Mouse (Mus musculus): ENCODE data around the gene Slc10a7. TPM values are rescaled to one million over a fixed set of nuclear protein-coding genes. Genes with fewer than 3 reads are reported as not detected.
"Not testable (repeated sequence)": the region's sequence is repeated elsewhere in the genome, so short reads cannot be mapped to it uniquely, and the experiment has no call there.

Gene Slc10a7
- polyA plus RNA-seq (2021) = 14.2 TPM

DNA sequence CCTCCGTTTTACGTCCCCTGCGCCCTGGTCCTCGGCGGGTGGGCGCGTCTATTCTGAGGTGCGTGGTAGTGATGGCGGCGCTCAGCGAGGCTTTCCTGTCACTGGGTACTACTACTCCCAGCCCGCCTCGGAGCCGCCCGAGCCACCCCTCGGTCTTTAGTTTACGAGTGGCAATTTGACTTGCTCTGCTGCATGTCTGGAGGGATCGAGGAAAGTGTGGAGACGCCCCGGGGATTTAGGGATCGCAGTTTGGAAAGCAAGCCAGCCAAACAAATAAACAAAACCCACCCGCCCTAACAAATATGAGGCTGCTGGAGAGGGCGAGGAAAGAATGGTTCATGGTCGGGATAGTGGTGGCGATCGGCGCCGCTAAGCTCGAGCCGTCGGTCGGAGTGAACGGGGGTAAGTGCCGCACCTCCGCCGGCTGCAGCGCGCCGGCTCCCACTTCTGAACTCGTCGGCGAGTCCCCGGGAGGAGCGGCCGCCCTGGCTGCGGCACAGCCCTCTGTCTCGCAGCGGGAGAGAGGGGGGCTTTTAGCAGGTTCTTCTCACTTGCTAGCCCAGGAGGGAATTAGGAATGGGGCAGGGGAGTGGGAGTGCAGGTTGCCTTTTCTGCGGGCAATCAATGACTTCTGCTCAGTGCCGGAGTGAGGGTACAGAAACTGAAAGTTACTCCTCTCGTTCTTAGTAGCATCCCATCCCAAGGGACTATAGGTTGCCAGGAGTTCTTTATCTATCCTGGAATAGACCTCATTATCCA, at the start of gene Slc10a7:
Gene Slc10a7, plus strand, starts transcription at position 74 of the 759 bp plus-strand sequence.
- CTCF ChIA-PET = no interaction called here
- ATAC-seq (peak; percentile 95), DNase-seq (ENCODE audit: low read depth, low spot score) (no peak)
- POLR2A ChIA-PET = interaction anchor here (0.6 to 1.0 kb wide), 2 partner anchors 64 to 879 kb away, joined by 3 read pairs; no protein-coding TSS in a partner anchor
- no peaks in the 10 kb centered on the region for H3K27me3 ChIP-seq
- no peak for TF ChIP-seq CTCF (IDR thresholded peaks at IDR 0.05)
- in situ Hi-C loops (cut with MboI; ENCODE audit: low pct_unique_long_range_greater_than_20kb) = no loop called here

- peak; percentile 2 for DNase-seq (ENCODE audit: low read depth, low spot score)
- CTCF ChIA-PET = no interaction called here
- POLR2A ChIA-PET = no interaction called here
- TF ChIP-seq CTCF (IDR thresholded peaks at IDR 0.05) = no peak
- peaks cover 12% of the 10 kb centered on the region for H3K27me3 ChIP-seq
- in situ Hi-C loops (cut with MboI; ENCODE audit: low pct_unique_long_range_greater_than_20kb) = no loop called here
- ATAC-seq = no peak
These were observed 45.2 kb upstream of the Slc10a7 start for GRCm38 (mm10) chr8:78463941-78464340.

DNA sequence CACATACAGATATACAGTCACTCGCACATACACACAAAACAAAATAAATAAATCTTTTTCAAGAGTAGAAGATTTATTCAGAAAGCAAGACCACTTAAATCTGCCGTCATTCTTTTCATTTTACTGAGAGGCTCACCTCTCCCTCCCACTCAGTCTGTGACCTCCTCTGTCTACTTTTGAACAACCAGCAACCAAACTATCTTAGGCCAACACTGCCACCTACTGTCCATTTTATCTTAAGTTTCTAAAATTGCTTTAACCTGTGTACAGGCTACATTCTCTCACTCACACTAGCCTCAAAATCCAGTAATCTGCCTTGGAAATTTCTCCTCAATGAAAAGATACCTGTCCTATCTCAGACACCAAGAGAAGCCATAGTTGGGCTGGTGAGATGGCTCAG, 41.3 kb upstream of the Slc10a7 start:
- ChIA-PET POLR2A (no interaction called here), CTCF (no interaction called here)
- H3K27me3 ChIP-seq = peaks cover 8% of the 10 kb centered on the region
- ATAC-seq (no peak), DNase-seq (ENCODE audit: low read depth, low spot score) (no peak)
- peak; percentile 34 for TF ChIP-seq CTCF (IDR thresholded peaks at IDR 0.05)
- in situ Hi-C loops (cut with MboI; ENCODE audit: low pct_unique_long_range_greater_than_20kb) = no loop called here

GRCm38 (mm10) chr8:78477051-78477829, 31.9 kb upstream of the Slc10a7 start:
- ATAC-seq (no peak), DNase-seq (ENCODE audit: low read depth, low spot score) (no peak)
- POLR2A ChIA-PET = interaction anchor here (1.1 kb wide), 1 partner anchor 11 kb away, joined by 3 read pairs; no protein-coding TSS in a partner anchor
- CTCF ChIA-PET = interaction anchor here (0.9 kb wide), 1 partner anchor 415 kb away, joined by 3 read pairs; no protein-coding TSS in a partner anchor
- in situ Hi-C loops (cut with MboI; ENCODE audit: low pct_unique_long_range_greater_than_20kb) = no loop called here
- peak; percentile 43 for TF ChIP-seq CTCF (IDR thresholded peaks at IDR 0.05)
- peaks cover 33% of the 10 kb centered on the region for H3K27me3 ChIP-seq

GRCm38 (mm10) chr8:78489733-78490132, 19.4 kb upstream of the Slc10a7 start:
- ATAC-seq (no peak), DNase-seq (ENCODE audit: low read depth, low spot score) (no peak)
- ChIA-PET CTCF (interaction anchor here (2.0 kb wide), 1 partner anchor 10 kb away, joined by 8 read pairs; no protein-coding TSS in a partner anchor), POLR2A (no interaction called here)
- in situ Hi-C loops (cut with MboI; ENCODE audit: low pct_unique_long_range_greater_than_20kb) = no loop called here
- peaks cover 28% of the 10 kb centered on the region for H3K27me3 ChIP-seq
- no peak for TF ChIP-seq CTCF (IDR thresholded peaks at IDR 0.05)

DNA sequence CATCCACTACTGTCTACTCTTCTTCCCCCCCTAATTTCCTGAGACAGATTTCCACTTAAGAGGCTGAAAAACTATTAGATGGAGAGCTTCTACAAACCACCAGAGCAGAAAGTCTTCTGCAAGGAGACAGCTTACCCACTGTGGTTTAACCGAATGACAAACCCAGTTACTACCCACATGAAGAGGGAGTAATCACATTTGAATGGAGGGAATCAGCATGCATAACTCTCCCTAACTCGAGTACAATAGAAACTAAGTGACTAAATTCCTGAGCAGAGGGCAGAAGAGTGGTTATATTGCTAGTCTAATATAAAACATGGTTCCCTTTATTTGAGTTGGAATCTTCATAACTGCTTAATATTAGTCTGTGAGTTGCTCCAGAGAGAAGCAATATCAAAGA, 16.1 kb upstream of the Slc10a7 start:
- no peak for TF ChIP-seq CTCF (IDR thresholded peaks at IDR 0.05)
- ChIA-PET CTCF (interaction anchor here (1.3 kb wide), 1 partner anchor 15 kb away, joined by 3 read pairs; no protein-coding TSS in a partner anchor), POLR2A (no interaction called here)
- H3K27me3 ChIP-seq = peaks cover 28% of the 10 kb centered on the region
- in situ Hi-C loops (cut with MboI; ENCODE audit: low pct_unique_long_range_greater_than_20kb) = no loop called here
- no peak for DNase-seq (ENCODE audit: low read depth, low spot score)
- no peak for ATAC-seq

DNA sequence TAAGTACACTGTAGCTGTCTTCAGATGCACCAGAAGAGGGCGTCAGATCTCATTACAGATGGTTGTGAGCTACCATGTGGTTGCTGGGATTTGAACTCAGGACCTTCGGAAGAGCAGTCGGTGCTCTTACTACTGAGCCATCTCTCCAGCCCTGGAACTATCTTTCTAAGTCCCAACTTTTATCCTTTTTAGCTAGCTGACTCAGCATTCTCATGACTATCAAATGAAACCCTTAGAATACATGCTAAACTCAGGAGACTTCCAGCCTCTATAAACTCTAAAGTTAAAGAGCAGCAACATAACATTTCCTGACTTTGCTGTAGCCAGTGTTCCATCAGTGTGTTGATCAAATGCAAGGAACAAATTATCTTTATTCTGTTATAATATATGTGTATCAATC, 12.9 kb upstream of the Slc10a7 start:
- ATAC-seq; in situ Hi-C loops (cut with MboI; ENCODE audit: low pct_unique_long_range_greater_than_20kb); POLR2A ChIA-PET; DNase-seq (ENCODE audit: low read depth, low spot score); CTCF ChIA-PET: not testable (repeated sequence)
- H3K27me3 ChIP-seq = peaks cover 20% of the 10 kb centered on the region

DNA sequence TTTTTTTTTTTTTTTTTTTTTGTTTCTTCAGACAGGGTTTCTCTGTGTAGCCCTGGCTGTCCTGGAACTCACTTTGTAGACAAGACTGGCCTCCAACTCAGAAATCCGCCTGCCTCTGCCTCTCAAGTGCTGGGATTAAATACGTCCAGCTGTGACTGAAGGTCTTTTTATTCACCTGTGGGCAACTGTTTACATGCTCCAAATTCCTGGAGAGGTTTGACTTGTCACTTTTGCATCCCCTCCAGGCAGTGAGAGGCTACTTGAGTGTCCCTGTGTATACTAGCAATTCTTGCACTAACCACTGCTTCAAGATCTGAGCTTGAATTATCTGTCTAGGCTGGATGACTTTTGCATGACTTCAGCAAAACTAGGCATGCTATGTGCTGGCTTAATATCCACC, 6.4 kb upstream of the Slc10a7 start:
- ChIA-PET POLR2A (no interaction called here), CTCF (no interaction called here)
- no peak for TF ChIP-seq CTCF (IDR thresholded peaks at IDR 0.05)
- no peak for ATAC-seq
- no peaks in the 10 kb centered on the region for H3K27me3 ChIP-seq
- in situ Hi-C loops (cut with MboI; ENCODE audit: low pct_unique_long_range_greater_than_20kb) = no loop called here
- no peak for DNase-seq (ENCODE audit: low read depth, low spot score)

DNA sequence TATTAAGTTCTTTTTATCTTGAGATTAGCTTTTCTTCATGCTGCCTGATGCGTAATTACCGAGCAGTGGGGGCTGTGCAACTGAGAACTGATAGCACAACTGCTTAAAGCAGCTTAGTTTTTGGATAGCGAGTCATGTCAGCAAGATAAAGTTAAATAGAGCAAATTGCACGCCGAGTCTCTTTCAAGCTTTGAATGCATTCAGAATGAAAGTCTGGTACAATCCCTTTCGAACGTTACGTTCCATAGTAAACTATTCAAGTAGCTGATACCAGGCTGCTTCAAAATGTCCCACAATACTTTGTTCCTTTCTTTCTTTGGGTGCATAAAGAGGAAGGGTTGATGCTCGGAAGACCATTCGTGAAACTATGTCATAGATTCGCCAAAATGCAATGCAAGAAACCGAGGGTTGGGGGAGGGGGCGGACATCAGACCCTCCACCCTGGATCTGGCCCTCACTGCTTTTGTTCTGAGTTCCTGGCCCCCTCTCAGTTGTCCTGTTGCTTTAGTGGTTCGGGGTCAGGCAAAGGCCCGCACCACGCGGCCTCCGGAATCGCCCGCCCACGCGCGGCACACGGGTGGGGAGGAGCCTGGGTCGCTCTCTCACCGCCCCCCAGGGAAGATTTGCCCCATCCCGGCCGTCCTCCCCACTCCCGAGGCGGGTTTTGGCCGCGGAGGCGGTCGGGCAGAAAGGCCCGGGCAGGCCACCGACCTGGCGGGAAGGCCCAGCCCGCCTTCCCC, 997 bp upstream of the Slc10a7 start:
- TF ChIP-seq CTCF (IDR thresholded peaks at IDR 0.05) = no peak
- CTCF ChIA-PET = interaction anchor here (0.8 kb wide), 1 partner anchor 15 kb away, joined by 3 read pairs; no protein-coding TSS in a partner anchor
- POLR2A ChIA-PET = interaction anchor here (0.7 to 1.1 kb wide), 2 partner anchors 195 to 897 kb away, joined by 4 to 7 read pairs; no protein-coding TSS in a partner anchor
- in situ Hi-C loops (cut with MboI; ENCODE audit: low pct_unique_long_range_greater_than_20kb) = no loop called here
- DNase-seq (ENCODE audit: low read depth, low spot score) (no peak), ATAC-seq (peak; percentile 17)
- no peaks in the 10 kb centered on the region for H3K27me3 ChIP-seq

DNA sequence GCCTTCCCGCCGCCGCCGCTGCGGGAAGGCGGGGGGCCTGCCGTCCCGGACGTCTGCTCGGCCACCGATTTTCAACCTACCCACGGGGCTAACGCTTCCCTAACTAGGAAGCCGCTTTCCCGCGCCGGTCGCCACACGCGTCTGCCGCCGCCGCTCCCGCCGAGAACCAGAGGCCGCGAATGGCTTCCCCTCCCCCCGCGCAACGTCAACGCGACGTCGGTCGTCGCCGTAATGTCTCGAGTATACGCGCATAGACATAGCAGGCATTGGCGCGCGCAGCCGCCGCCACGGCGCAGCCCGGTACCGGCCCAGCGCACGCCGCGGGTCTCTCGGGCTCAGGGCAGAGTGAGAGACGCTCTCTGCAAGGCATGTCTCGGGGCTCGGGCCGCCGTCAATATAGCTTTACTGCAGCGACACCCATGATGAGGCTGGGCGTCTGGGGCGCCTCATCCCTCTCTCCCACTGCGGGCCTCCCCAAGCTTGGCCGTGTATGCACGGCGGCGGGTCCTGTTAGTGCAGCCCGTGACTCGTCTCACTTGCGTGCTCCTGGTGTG, 350 bp upstream of the Slc10a7 start, which contains the start of gene Rbmxl1:
Gene Rbmxl1, minus strand, starts transcription at position 180 of the 554 bp plus-strand sequence.
- CTCF ChIA-PET = no interaction called here
- no peak for DNase-seq (ENCODE audit: low read depth, low spot score)

More for the DNA sequence above, 350 bp upstream of the Slc10a7 start, which contains the start of gene Rbmxl1:
- no peaks in the 10 kb centered on the region for H3K27me3 ChIP-seq
- peak; percentile 56 for ATAC-seq
- in situ Hi-C loops (cut with MboI; ENCODE audit: low pct_unique_long_range_greater_than_20kb) = no loop called here
- TF ChIP-seq CTCF (IDR thresholded peaks at IDR 0.05) = no peak
- POLR2A ChIA-PET = interaction anchor here (0.6 kb wide), 1 partner anchor 879 kb away, joined by 3 read pairs; no protein-coding TSS in a partner anchor

Measured in Patski (cell line).